Mouse (Mus musculus) CD4-positive, CD25-positive, alpha-beta regulatory T cell, adult 4 months (primary cell): Measurements from ENCODE around the gene Smim26. TPM values are rescaled to one million over a fixed set of nuclear protein-coding genes. Genes with fewer than 3 reads are reported as not detected.

Experiments
- ATAC-seq: one replicate; pipeline ENCODE4 v1.8.0; 2017
- polyA plus RNA-seq, 2 experiments: library from polyadenylated mRNA; unstranded; fragments of 100-300 nt; shearing (Covaris generic); gene quantifications; one replicate each; pipeline ENCODE4 v1.2.1; 2017

The Smim26 gene
- polyA plus RNA-seq, 2 experiments from 2014 or later: 18.1 to 28.9 TPM

- no peak for ATAC-seq
Measured at GRCm38 (mm10) chr2:144637204-144637603, 43.4 kb downstream of the Smim26 start.

- ATAC-seq: no peak
Measured at GRCm38 (mm10) chr2:144637671-144638395, 44.0 kb downstream of the Smim26 start.

DNA sequence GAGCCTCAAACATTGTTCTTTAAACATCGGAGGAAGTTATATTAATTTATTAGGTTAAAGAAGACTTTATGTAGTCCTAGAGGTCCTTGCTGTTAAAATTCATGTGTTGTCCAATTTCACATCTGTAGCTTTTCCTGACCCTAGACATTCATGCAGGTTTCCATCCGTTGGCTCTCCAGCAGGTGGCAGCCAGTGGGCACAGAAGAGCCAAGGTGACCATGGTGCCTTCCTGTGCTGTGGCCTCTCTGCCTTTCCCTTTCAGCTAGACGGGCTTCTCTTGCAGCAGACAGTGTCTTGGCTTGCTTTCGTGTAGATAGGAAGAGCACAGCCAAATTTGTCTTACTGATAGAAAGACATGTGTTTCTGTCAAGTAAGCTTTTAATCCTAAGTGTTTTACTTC, 44.9 kb downstream of the Smim26 start:
- ATAC-seq: no peak

GRCm38 (mm10) chr2:144640101-144640500, 46.2 kb downstream of the Smim26 start:
- no peak for ATAC-seq

DNA sequence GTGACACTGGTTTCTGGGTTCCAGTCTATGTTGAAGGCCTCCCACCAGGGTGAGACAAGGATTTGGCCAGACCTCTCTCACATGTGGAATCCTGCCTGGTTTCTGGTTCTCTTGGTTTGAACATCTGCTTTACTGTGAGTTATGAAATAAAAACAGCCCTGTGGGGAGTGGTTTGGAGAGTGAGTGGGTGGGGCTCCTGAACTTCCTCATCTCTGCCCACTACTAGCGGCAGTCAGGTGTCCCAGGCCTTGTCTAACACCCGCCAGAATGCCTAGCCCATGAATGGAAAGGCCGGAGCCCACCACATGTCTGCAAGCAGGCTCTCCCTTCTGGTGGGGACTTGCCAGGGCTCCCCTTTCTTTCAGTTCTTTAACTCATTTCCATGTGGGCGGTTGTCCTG, 48.1 kb downstream of the Smim26 start:
- no peak for ATAC-seq

Other genes starting within 250 kb of the Smim26 start
- 10 to 100 TPM; 16.5 to 16.7 TPM for gene Kat14, start 225.1 kb upstream of the Smim26 start, polyA plus RNA-seq
- gene Pet117, start 225.1 kb upstream of the Smim26 start, polyA plus RNA-seq: 1 to 10 TPM in 1 of 2 experiments, not detected in 1; 1.8 TPM
- gene Dzank1, start 66.6 kb upstream of the Smim26 start, polyA plus RNA-seq: under 1 TPM in 1 of 2 experiments, not detected in 1; 0.96 TPM
- 10 to 100 TPM; 22.8 to 25.4 TPM for gene Polr3f, start 66.3 kb upstream of the Smim26 start, polyA plus RNA-seq
- 1 to 10 TPM; 8.5 to 9.6 TPM for gene Rbbp9, start 43.2 kb upstream of the Smim26 start, polyA plus RNA-seq
- 100 to 1,000 TPM in 1 of 2 experiments, 10 to 100 TPM in 1; 74.5 to 101 TPM for gene Sec23b, start 37.8 kb upstream of the Smim26 start, polyA plus RNA-seq
- gene Dtd1, start 5.8 kb downstream of the Smim26 start, polyA plus RNA-seq: 10 to 100 TPM; 77.6 to 83.2 TPM
- not detected for gene Scp2d1, start 229.6 kb downstream of the Smim26 start, polyA plus RNA-seq